Mouse (Mus musculus) embryonic facial prominence, embryonic 11.5 days (tissue): Measurements from ENCODE around the gene Pam16. TPM values are rescaled to one million over a fixed set of nuclear protein-coding genes. Genes with fewer than 3 reads are reported as not detected.

Source experiments
- ATAC-seq: fragments of 200-750 bp; cut with Nextera tagmentation; replicated peaks from 2 replicates; pipeline ENCODE4 v1.8.0; 2017; ENCODE audit warnings: low read depth; ENCODE audit not compliant: insufficient number of reproducible peaks, low FRiP score, low TSS enrichment
- DNase-seq: peaks from one replicate; pipeline ENCODE4 v3.0.0-alpha.2; 2015; ENCODE audit warnings: low spot score
- H3K27ac ChIP-seq: fragments of 300-500 bp; sonication (generic); replicated peaks from 2 replicates; pipeline ENCODE4 v1.5.1; 2014; ENCODE audit warnings: mild to moderate bottlenecking, low read depth, low read length, control low read depth
- H3K27me3 ChIP-seq: fragments of 300-500 bp; sonication (generic); 2 replicates; pipeline ENCODE4 v1.6.1; 2014; ENCODE audit warnings: mild to moderate bottlenecking, low read length, moderate library complexity, mixed read lengths; ENCODE audit not compliant: control insufficient read depth, insufficient read depth
- H3K36me3 ChIP-seq: fragments of 300-500 bp; sonication (generic); replicated peaks from 2 replicates; pipeline ENCODE4 v1.6.1; 2014; ENCODE audit warnings: low read depth, mild to moderate bottlenecking, low read length, moderate library complexity, mixed read lengths; ENCODE audit not compliant: control insufficient read depth, insufficient read depth
- H3K4me1 ChIP-seq: fragments of 300-500 bp; sonication (generic); 2 replicates; pipeline ENCODE4 v1.6.1; 2014; ENCODE audit warnings: low read length, mixed read lengths; ENCODE audit not compliant: control insufficient read depth, insufficient read depth
- H3K4me2 ChIP-seq: fragments of 300-500 bp; sonication (generic); 2 replicates; pipeline ENCODE4 v1.6.1; 2014; ENCODE audit warnings: low read depth, mild to moderate bottlenecking, control low read depth, low read length, moderate library complexity
- H3K4me3 ChIP-seq: fragments of 300-500 bp; sonication (generic); 2 replicates; pipeline ENCODE4 v1.5.1; 2014; ENCODE audit warnings: low read depth, low read length, control low read depth
- H3K9ac ChIP-seq: fragments of 300-500 bp; sonication (generic); replicated peaks from 2 replicates; pipeline ENCODE4 v1.6.1; 2014; ENCODE audit warnings: mild to moderate bottlenecking, control low read depth, low read length
- H3K9me3 ChIP-seq: fragments of 300-500 bp; sonication (generic); replicated peaks from 2 replicates; pipeline ENCODE4 v1.6.1; 2016; ENCODE audit warnings: mild to moderate bottlenecking, low read length, inconsistent platforms, mixed read lengths; ENCODE audit not compliant: control insufficient read depth
- WGBS: fragments of 180-500 bp; shearing (Covaris S2); extraction: QIAGEN DNeasy Blood & Tissue Kit; methylation state at CpG from one replicate; pipeline ENCODE4 v1.1.7; 2014; 5-methylcytosine and 5-hydroxymethylcytosine counted together
- polyA plus RNA-seq: library from polyadenylated mRNA; unstranded; fragments of >200 nt; fragmentation: Nextera tagmentation; extraction: Ambion mirVana; gene quantifications from 2 replicates; pipeline ENCODE4 v1.2.1, GENCODE M21; 2014

Gene Pam16
- polyA plus RNA-seq, 1 experiment from 2014 or later: 105 TPM

- no peak overlapping the region for H3K9ac ChIP-seq
- 83% methylated on average over 4 of the region's 4 CpGs for WGBS
- H3K4me3 ChIP-seq: no peak overlapping the region
- H3K36me3 ChIP-seq: peaks cover 4% of the 10 kb centered on the region
- no peaks in the 10 kb centered on the region for H3K4me1 ChIP-seq
- no peaks in the 10 kb centered on the region for H3K27me3 ChIP-seq
- ATAC-seq (no peak), DNase-seq (no peak)
- H3K4me2 ChIP-seq: no peak overlapping the region
- no peaks in the 10 kb centered on the region for H3K9me3 ChIP-seq
- no peak overlapping the region for H3K27ac ChIP-seq
Observed at GRCm38 (mm10) chr16:4616829-4617228, 8.0 kb downstream of the Pam16 start.

DNA sequence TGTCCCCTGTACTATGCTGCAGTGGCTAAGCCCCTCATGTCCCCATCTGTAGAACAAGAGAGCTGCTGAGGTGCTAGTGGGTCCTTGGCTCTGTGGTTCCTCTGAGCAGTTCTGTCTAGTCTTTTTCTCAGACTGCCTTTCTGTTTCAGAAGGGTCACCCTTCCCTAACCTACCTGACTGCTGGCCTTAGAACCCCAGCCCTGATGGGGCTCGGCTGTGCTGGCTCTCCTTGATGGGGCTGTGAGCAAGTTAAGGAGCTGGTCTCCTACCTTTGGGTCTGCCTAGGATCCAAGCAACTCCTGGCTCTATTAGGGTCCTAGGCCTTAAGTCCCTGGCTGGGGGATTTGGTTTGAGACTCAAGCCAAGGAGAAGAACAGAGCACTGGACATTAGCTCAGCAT, 9.5 kb downstream of the Pam16 start:
- no peak for ATAC-seq
- Histone ChIP-seq H3K4me3 (no peak overlapping the region), H3K4me2 (no peak overlapping the region), H3K9ac (no peak overlapping the region), H3K9me3 (no peaks in the 10 kb centered on the region), H3K36me3 (peaks cover 6% of the 10 kb centered on the region), H3K4me1 (no peaks in the 10 kb centered on the region), H3K27ac (no peak overlapping the region), H3K27me3 (no peaks in the 10 kb centered on the region)
- WGBS: 88% methylated on average over 1 of the region's 1 CpGs
- DNase-seq: no peak

GRCm38 (mm10) chr16:4614639-4615038, 10.1 kb downstream of the Pam16 start:
- no peaks in the 10 kb centered on the region for H3K4me1 ChIP-seq

GRCm38 (mm10) chr16:4613736-4614135, 11.1 kb downstream of the Pam16 start:
- DNase-seq (no peak), ATAC-seq (no peak)
- Histone ChIP-seq H3K4me2 (no peak overlapping the region), H3K4me1 (no peaks in the 10 kb centered on the region), H3K4me3 (no peak overlapping the region), H3K36me3 (peaks cover 6% of the 10 kb centered on the region), H3K27ac (no peak overlapping the region), H3K9me3 (no peaks in the 10 kb centered on the region), H3K27me3 (no peaks in the 10 kb centered on the region), H3K9ac (no peak overlapping the region)
- 92% methylated on average over 7 of the region's 9 CpGs for WGBS

More at GRCm38 (mm10) chr16:4614639-4615038, 10.1 kb downstream of the Pam16 start:
- Histone ChIP-seq H3K36me3 (peaks cover 6% of the 10 kb centered on the region), H3K4me2 (no peak overlapping the region), H3K27ac (no peak overlapping the region), H3K27me3 (no peaks in the 10 kb centered on the region), H3K9me3 (no peaks in the 10 kb centered on the region), H3K4me3 (no peak overlapping the region), H3K9ac (no peak overlapping the region)
- DNase-seq (no peak), ATAC-seq (no peak)
- 80% methylated on average over 3 of the region's 3 CpGs for WGBS

- peaks cover 6% of the 10 kb centered on the region for H3K36me3 ChIP-seq
- 93% methylated on average over 7 of the region's 7 CpGs for WGBS
- no peaks in the 10 kb centered on the region for H3K9me3 ChIP-seq
Observed at GRCm38 (mm10) chr16:4611676-4612075, 13.1 kb downstream of the Pam16 start.

DNA sequence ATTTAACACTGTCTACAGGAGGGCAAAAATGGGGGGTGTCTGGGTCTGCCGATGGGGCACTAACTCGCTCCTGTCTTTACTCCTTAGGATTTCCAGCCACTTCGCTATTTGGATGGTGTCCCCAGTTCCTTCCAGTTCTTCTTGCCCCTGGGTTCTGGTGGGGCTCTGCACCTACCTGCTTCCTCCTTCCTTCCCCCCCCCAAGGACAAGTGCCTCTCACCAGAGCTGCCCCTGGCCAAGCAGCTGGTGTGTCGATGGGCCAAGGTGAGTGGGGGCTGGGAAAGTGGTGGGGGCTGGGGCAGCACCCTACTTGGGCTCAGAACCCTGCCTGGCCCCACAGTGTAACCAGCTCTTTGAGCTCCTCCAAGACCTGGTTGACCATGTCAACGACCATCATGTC, 13.6 kb downstream of the Pam16 start:
- no peak for DNase-seq
- Histone ChIP-seq H3K27me3 (no peaks in the 10 kb centered on the region), H3K9me3 (no peaks in the 10 kb centered on the region), H3K4me1 (peaks cover 5% of the 10 kb centered on the region), H3K9ac (no peak overlapping the region), H3K4me3 (no peak overlapping the region), H3K36me3 (peaks cover 6% of the 10 kb centered on the region), H3K27ac (no peak overlapping the region), H3K4me2 (no peak overlapping the region)
- ATAC-seq: no peak
- 89% methylated on average over 5 of the region's 5 CpGs for WGBS

More at GRCm38 (mm10) chr16:4611676-4612075, 13.1 kb downstream of the Pam16 start:
- DNase-seq: no peak
- H3K4me1 ChIP-seq: peaks cover 1% of the 10 kb centered on the region; the same call in 1 of the 2 replicates
- ATAC-seq: no peak
- H3K27me3 ChIP-seq: no peaks in the 10 kb centered on the region
- no peak overlapping the region for H3K9ac ChIP-seq
- H3K27ac ChIP-seq: no peak overlapping the region
- no peak overlapping the region for H3K4me2 ChIP-seq
- no peak overlapping the region for H3K4me3 ChIP-seq

GRCm38 (mm10) chr16:4608532-4609059, 16.2 kb downstream of the Pam16 start:
- no peaks in the 10 kb centered on the region for H3K9me3 ChIP-seq
- peaks cover 21% of the 10 kb centered on the region for H3K4me1 ChIP-seq
- H3K4me3 ChIP-seq: no peak overlapping the region
- 87% methylated on average over 19 of the region's 19 CpGs for WGBS
- H3K27me3 ChIP-seq: no peaks in the 10 kb centered on the region
- DNase-seq (no peak), ATAC-seq (no peak)
- H3K27ac ChIP-seq: no peak overlapping the region
- peaks cover 3% of the 10 kb centered on the region for H3K36me3 ChIP-seq
- H3K9ac ChIP-seq: no peak overlapping the region
- H3K4me2 ChIP-seq: no peak overlapping the region

GRCm38 (mm10) chr16:4607818-4608531, 16.8 kb downstream of the Pam16 start:
- no peak overlapping the region for H3K4me3 ChIP-seq
- H3K27ac ChIP-seq: no peak overlapping the region
- 45% methylated on average over 9 of the region's 9 CpGs for WGBS
- H3K4me2 ChIP-seq: no peak overlapping the region
- H3K9me3 ChIP-seq: no peaks in the 10 kb centered on the region
- DNase-seq (peak; percentile 91), ATAC-seq (no peak)
- H3K4me1 ChIP-seq: peaks cover 28% of the 10 kb centered on the region
- no peaks in the 10 kb centered on the region for H3K27me3 ChIP-seq
- no peak overlapping the region for H3K9ac ChIP-seq
- peaks cover 3% of the 10 kb centered on the region for H3K36me3 ChIP-seq
